Mouse (Mus musculus) midbrain, postnatal 0 days (tissue): Measurements from ENCODE around the gene Plekho1. TPM values are rescaled to one million over a fixed set of nuclear protein-coding genes. Genes with fewer than 3 reads are reported as not detected.
A peak's percentile ranks its signal among the peaks of the same experiment; 100 is the strongest.
"Not testable (repeated sequence)": the region's sequence is repeated elsewhere in the genome, so short reads cannot be mapped to it uniquely, and the experiment has no call there.

Experiments used
- ATAC-seq: fragments of 200-750 bp; cut with Nextera tagmentation; 2 replicates; pipeline ENCODE4 v1.8.0; 2017; ENCODE audit warnings: moderate number of reproducible peaks, mild to moderate bottlenecking, moderate TSS enrichment, moderate library complexity; ENCODE audit not compliant: low FRiP score
- DNase-seq: peaks from one replicate; pipeline ENCODE4 v3.0.0-alpha.2; 2015; ENCODE audit warnings: low spot score
- H3K27ac ChIP-seq: fragments of 300-500 bp; sonication (generic); 2 replicates; pipeline ENCODE4 v1.5.1; 2014; ENCODE audit warnings: low read depth, mild to moderate bottlenecking, low read length, mixed read lengths
- H3K27me3 ChIP-seq: fragments of 300-500 bp; sonication (generic); 2 replicates; pipeline ENCODE4 v1.6.1; 2014; ENCODE audit warnings: low read length, control low read depth, mixed read lengths; ENCODE audit not compliant: insufficient read depth
- H3K36me3 ChIP-seq: fragments of 300-500 bp; sonication (generic); 2 replicates; pipeline ENCODE4 v1.6.1; 2014; ENCODE audit warnings: low read length, control low read depth, mixed read lengths; ENCODE audit not compliant: insufficient read depth
- H3K4me1 ChIP-seq: fragments of 300-500 bp; sonication (generic); 2 replicates; pipeline ENCODE4 v1.6.1; 2014; ENCODE audit warnings: mild to moderate bottlenecking, control low read depth, antibody characterized with exemption, low read length, mixed read lengths; ENCODE audit not compliant: insufficient read depth
- H3K4me2 ChIP-seq: fragments of 300-500 bp; sonication (generic); 2 replicates; pipeline ENCODE4 v1.6.1; 2014; ENCODE audit warnings: low read depth, mild to moderate bottlenecking, low read length, mixed read lengths; ENCODE audit not compliant: poor library complexity, severe bottlenecking
- H3K4me3 ChIP-seq: fragments of 300-500 bp; sonication (generic); 2 replicates; pipeline ENCODE4 v1.5.1; 2014; ENCODE audit warnings: low read depth, mild to moderate bottlenecking, low read length, moderate library complexity
- H3K9ac ChIP-seq: fragments of 300-500 bp; sonication (generic); replicated peaks from 2 replicates; pipeline ENCODE4 v1.6.1; 2014; ENCODE audit warnings: mild to moderate bottlenecking, low read length, moderate library complexity, mixed read lengths; ENCODE audit not compliant: poor library complexity, severe bottlenecking
- H3K9me3 ChIP-seq: fragments of 300-500 bp; sonication (generic); 2 replicates; pipeline ENCODE4 v1.6.1; 2016; ENCODE audit warnings: low read length, control low read depth
- CTCF ChIP-seq: IDR thresholded peaks from 2 replicates; pipeline ENCODE4 v1.5.1; 2016; ENCODE audit warnings: antibody characterized with exemption, mild to moderate bottlenecking
- WGBS: fragments of 180-500 bp; shearing (Covaris S2); extraction: QIAGEN DNeasy Blood & Tissue Kit; methylation state at CpG from one replicate; pipeline ENCODE4 v1.1.7; 2014; 5-methylcytosine and 5-hydroxymethylcytosine counted together
- polyA plus RNA-seq: library from polyadenylated mRNA; unstranded; fragments of >200 nt; fragmentation: Nextera tagmentation; extraction: Ambion mirVana; gene quantifications from 2 replicates; pipeline ENCODE4 v1.2.1, GENCODE M21; 2015
- total RNA-seq: library from RNA; depleted of rRNA; stranded (reverse); fragments of >200 nt; gene quantifications from 2 replicates; pipeline ENCODE4 v1.2.3, GENCODE M21; 2014

Gene Plekho1
- total and polyA plus RNA-seq, 2 experiments from 2014 or later, result 41.2 to 62.7 TPM

DNA sequence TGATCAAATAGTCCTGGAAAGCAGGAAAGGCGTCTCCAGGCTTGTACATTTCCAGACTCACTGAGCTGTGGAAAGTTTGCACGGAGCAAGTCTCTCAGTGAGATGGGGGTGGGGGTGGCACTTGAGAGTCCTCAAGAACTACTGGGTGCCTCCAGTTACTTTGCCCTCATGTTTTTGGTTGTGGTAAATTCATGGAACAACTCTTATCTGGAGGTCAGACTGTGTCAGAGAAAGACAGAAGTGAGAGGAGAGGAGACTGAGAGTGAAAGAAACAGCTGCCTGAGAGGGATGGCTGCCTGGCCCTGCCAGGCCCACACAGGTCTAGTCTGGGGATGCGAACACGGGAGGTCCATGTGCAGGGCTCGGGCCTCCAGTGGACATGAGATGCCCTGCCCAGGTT, 40.5 kb downstream of the Plekho1 start:
- TF ChIP-seq CTCF, result no peak
- Histone ChIP-seq H3K27me3 (no peaks in the 10 kb centered on the region), H3K36me3 (no peaks in the 10 kb centered on the region), H3K27ac (no peak overlapping the region), H3K9ac (no peak overlapping the region), H3K4me2 (no peak overlapping the region), H3K9me3 (no peaks in the 10 kb centered on the region), H3K4me3 (no peak overlapping the region), H3K4me1 (no peaks in the 10 kb centered on the region)
- WGBS, result 94% methylated on average over 5 of the region's 5 CpGs
- DNase-seq, result no peak
- no peak for ATAC-seq

DNA sequence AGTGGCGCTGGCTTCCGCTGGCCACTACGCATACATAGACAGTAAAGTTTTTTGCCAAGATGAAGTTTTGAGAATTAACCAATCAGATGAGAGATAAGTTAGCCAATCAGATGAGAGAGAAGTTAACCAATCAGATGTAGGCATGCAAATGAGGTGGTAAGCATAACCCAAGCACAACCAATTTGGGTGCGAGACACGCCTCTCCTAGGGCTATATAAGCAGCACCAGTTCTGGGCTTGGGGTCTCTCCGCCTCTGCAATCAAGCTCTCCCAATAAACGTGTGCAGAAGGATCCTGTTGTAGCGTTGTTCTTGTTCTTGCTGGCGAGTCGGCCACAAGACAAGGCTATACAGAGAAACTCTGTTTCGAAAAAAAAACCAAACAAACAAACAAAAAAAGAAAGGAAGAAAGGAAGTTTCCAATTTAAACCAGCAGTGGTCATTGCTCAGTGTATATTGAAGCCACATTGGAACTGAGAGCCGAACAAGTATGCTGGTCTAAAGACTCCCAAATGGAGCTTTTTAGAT, 41.1 kb downstream of the Plekho1 start:
- ATAC-seq, H3K9me3 ChIP-seq, H3K36me3 ChIP-seq, DNase-seq, H3K4me1 ChIP-seq, H3K9ac ChIP-seq, H3K27ac ChIP-seq, H3K27me3 ChIP-seq, H3K4me3 ChIP-seq, H3K4me2 ChIP-seq: not testable (repeated sequence)
- 89% methylated on average over 12 of the region's 12 CpGs for WGBS

- no peak overlapping the region for H3K9ac ChIP-seq
- H3K4me2 ChIP-seq, result no peak overlapping the region
- ATAC-seq, result no peak
- H3K27ac ChIP-seq, result no peak overlapping the region
- no peaks in the 10 kb centered on the region for H3K9me3 ChIP-seq
- 47% methylated on average over 3 of the region's 3 CpGs for WGBS
- no peaks in the 10 kb centered on the region for H3K27me3 ChIP-seq
- H3K4me3 ChIP-seq, result no peak overlapping the region
- DNase-seq, result no peak
- no peaks in the 10 kb centered on the region for H3K36me3 ChIP-seq
- no peaks in the 10 kb centered on the region for H3K4me1 ChIP-seq
- no peak for TF ChIP-seq CTCF
Measured at GRCm38 (mm10) chr3:95953522-95953921, 42.3 kb downstream of the Plekho1 start.

DNA sequence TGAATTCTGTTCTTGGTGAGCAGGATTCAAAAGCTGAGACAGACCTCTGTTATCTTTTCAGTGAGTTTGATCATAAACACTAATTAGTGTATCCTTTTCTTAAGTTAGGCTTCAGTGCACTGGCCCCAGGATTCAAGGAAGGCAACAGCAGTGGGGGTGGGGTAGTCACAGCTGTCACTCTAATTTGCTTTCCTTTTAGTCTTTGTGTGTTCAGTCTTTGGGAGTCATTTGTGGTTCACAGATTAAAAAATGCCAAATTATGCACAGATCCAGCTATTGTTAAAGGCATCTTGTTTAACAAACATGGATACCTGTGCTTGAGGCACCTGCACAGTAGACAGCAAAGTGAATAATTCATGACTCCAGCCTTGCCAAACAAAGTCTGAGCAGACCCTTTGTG, 42.8 kb downstream of the Plekho1 start:
- H3K4me3 ChIP-seq, result no peak overlapping the region
- no peak for TF ChIP-seq CTCF
- ATAC-seq, result no peak
- no peak overlapping the region; the same call in 1 of the 2 replicates for H3K27ac ChIP-seq
- H3K9ac ChIP-seq, result no peak overlapping the region
- H3K36me3 ChIP-seq, result no peaks in the 10 kb centered on the region
- H3K27me3 ChIP-seq, result no peaks in the 10 kb centered on the region
- no peaks in the 10 kb centered on the region for H3K9me3 ChIP-seq
- no peak for DNase-seq
- H3K4me2 ChIP-seq, result no peak overlapping the region
- H3K4me1 ChIP-seq, result no peaks in the 10 kb centered on the region

GRCm38 (mm10) chr3:95951566-95951965, 44.2 kb downstream of the Plekho1 start:
- WGBS, result 73% methylated on average over 12 of the region's 12 CpGs
- H3K4me2 ChIP-seq, result peak overlapping the region; percentile 50
- ATAC-seq, result 0 out of 2 replicates have a peak, but pooled peaks have one; percentile 20
- H3K4me3 ChIP-seq, result peak overlapping the region; percentile 48
- not testable (repeated sequence) for H3K9me3 ChIP-seq, H3K4me1 ChIP-seq, DNase-seq, H3K36me3 ChIP-seq, H3K27me3 ChIP-seq
- peak overlapping the region; percentile 77 for H3K9ac ChIP-seq
- H3K27ac ChIP-seq, result peak overlapping the region; percentile 97

GRCm38 (mm10) chr3:95950763-95951551, 44.8 kb downstream of the Plekho1 start:
- WGBS, result 1% methylated on average over 49 of the region's 49 CpGs

More at GRCm38 (mm10) chr3:95950763-95951551, 44.8 kb downstream of the Plekho1 start:
- Histone ChIP-seq H3K36me3 (0 out of 2 replicates have a peak, but pooled peaks cover 1% of the 10 kb centered on the region), H3K9ac (peak overlapping the region; percentile 77), H3K4me1 (no peaks in the 10 kb centered on the region), H3K9me3 (no peaks in the 10 kb centered on the region), H3K4me3 (peak overlapping the region; percentile 48), H3K4me2 (peak overlapping the region; percentile 50), H3K27ac (peak overlapping the region; percentile 97), H3K27me3 (no peaks in the 10 kb centered on the region)
- peak; percentile 96 for DNase-seq
- ATAC-seq, result peak; percentile 97
- TF ChIP-seq CTCF, result no peak
